Mouse (Mus musculus) kidney, postnatal 0 days (tissue): ENCODE measurements at regions not wholly inside any gene's neighbourhood (a gene's known extent, or its start where the extent isn't known, plus 50 kb on each side); places are given as distances from the start of the nearest gene placed in this dataset.

ENCODE experiments used
- ATAC-seq: fragments of 200-750 bp; cut with Nextera tagmentation; replicated peaks from 2 replicates; pipeline ENCODE4 v1.8.0; 2017; ENCODE audit warnings: low read depth, moderate number of reproducible peaks, moderate TSS enrichment, moderate library complexity; ENCODE audit not compliant: low FRiP score
- DNase-seq: peaks from one replicate; pipeline ENCODE4 v3.0.0-alpha.2; 2016; ENCODE audit warnings: low spot score
- H3K27ac ChIP-seq: fragments of 300-500 bp; sonication (generic); 2 replicates; pipeline ENCODE4 v1.5.1; 2014; ENCODE audit warnings: mild to moderate bottlenecking
- H3K27me3 ChIP-seq: fragments of 300-500 bp; sonication (generic); 2 replicates; pipeline ENCODE4 v1.6.1; 2014; ENCODE audit warnings: low read length, mixed read lengths; ENCODE audit not compliant: insufficient read depth
- H3K36me3 ChIP-seq: fragments of 300-500 bp; sonication (generic); 2 replicates; pipeline ENCODE4 v1.6.1; 2014; ENCODE audit warnings: low read length, mixed read lengths; ENCODE audit not compliant: insufficient read depth
- H3K4me1 ChIP-seq: fragments of 300-500 bp; sonication (generic); replicated peaks from 2 replicates; pipeline ENCODE4 v1.6.1; 2014; ENCODE audit warnings: antibody characterized with exemption, low read length, mixed read lengths; ENCODE audit not compliant: insufficient read depth
- H3K4me2 ChIP-seq: fragments of 300-500 bp; sonication (generic); 2 replicates; pipeline ENCODE4 v1.6.1; 2014; ENCODE audit warnings: mild to moderate bottlenecking, low read length, moderate library complexity, mixed read lengths
- H3K4me3 ChIP-seq: fragments of 300-500 bp; sonication (generic); replicated peaks from 2 replicates; pipeline ENCODE4 v1.5.1; 2014; ENCODE audit warnings: low read depth, low read length
- H3K9ac ChIP-seq: fragments of 300-500 bp; sonication (generic); 2 replicates; pipeline ENCODE4 v1.6.1; 2014; ENCODE audit warnings: low read depth, low read length
- H3K9me3 ChIP-seq: fragments of 300-500 bp; sonication (generic); replicated peaks from 2 replicates; pipeline ENCODE4 v1.6.1; 2016; ENCODE audit warnings: low read length, inconsistent platforms, mixed read lengths
- CTCF ChIP-seq: IDR thresholded peaks from 2 replicates; pipeline ENCODE4 v1.5.1; 2016; ENCODE audit warnings: antibody characterized with exemption, low read depth, mild to moderate bottlenecking, moderate library complexity
- WGBS: fragments of 180-500 bp; shearing (Covaris S2); extraction: QIAGEN DNeasy Blood & Tissue Kit; methylation state at CpG from one replicate; pipeline ENCODE4 v1.1.7; 2014; 5-methylcytosine and 5-hydroxymethylcytosine counted together

DNA sequence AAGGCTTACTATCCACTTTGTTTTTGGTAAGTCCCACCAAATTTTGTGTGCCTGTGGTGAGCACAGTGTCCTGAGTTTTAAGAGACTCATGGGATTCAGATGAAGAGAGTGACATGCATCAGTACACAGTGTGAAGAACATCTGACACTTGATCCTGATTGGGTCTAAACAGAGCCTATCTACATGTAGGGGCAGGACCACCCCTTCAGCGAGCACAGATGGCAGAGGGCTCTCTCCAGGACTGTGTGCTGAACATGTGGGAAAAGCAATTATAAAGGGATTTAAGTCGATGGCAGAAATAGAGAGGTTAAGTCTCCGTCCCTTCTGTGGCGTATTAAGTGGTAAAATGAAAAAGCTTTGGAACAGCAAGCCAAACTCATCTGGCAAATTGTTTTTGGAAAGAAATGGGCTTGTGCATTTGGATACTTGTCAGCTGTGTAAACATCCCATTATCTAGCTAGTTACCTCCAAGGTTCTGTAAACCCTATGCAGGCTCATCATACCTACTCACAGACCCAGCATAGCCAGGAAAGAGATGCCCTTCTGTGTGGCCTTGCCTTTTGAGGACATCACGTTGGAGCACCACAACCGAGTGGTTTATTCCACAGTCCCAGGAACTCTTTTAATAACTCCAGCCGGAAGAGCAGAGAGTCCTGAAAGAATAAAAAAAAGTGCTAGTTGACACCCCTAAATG lies 381.3 kb upstream of the Cdh11 start:
- Histone ChIP-seq H3K36me3 (no peaks in the 10 kb centered on the region), H3K4me2 (no peak overlapping the region), H3K4me1 (no peaks in the 10 kb centered on the region), H3K9ac (no peak overlapping the region), H3K27me3 (no peaks in the 10 kb centered on the region), H3K27ac (no peak overlapping the region), H3K9me3 (no peaks in the 10 kb centered on the region), H3K4me3 (no peak overlapping the region)
- ATAC-seq (no peak), DNase-seq (no peak)
- 65% methylated on average over 7 of the region's 7 CpGs for WGBS
- no peak for TF ChIP-seq CTCF

DNA sequence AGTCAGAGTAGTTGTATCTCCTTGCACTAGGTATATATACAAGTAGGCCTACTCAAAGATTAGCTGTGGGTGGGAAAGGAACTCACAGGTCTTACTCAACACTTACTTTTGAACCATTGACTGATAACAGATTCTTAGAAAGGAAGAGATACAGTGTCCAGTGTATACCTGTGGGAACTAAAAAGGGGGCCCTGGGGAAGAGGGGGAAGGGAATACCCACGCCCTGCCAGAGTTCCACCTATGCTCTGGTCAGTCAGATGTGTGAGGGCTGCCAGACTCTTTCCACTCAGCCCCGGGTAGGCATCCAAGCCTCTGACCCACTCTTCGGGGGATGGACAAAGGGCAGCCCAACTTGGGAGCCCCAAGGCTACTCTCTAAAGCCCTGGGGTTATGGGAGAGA lies 387.9 kb upstream of the Cdh11 start:
- no peak for TF ChIP-seq CTCF
- Histone ChIP-seq H3K9me3 (no peaks in the 10 kb centered on the region), H3K36me3 (no peaks in the 10 kb centered on the region), H3K27me3 (no peaks in the 10 kb centered on the region), H3K4me3 (no peak overlapping the region), H3K4me2 (no peak overlapping the region), H3K4me1 (no peaks in the 10 kb centered on the region), H3K9ac (no peak overlapping the region), H3K27ac (no peak overlapping the region)
- DNase-seq, result no peak
- WGBS, result 80% methylated on average over 3 of the region's 3 CpGs
- ATAC-seq, result no peak

DNA sequence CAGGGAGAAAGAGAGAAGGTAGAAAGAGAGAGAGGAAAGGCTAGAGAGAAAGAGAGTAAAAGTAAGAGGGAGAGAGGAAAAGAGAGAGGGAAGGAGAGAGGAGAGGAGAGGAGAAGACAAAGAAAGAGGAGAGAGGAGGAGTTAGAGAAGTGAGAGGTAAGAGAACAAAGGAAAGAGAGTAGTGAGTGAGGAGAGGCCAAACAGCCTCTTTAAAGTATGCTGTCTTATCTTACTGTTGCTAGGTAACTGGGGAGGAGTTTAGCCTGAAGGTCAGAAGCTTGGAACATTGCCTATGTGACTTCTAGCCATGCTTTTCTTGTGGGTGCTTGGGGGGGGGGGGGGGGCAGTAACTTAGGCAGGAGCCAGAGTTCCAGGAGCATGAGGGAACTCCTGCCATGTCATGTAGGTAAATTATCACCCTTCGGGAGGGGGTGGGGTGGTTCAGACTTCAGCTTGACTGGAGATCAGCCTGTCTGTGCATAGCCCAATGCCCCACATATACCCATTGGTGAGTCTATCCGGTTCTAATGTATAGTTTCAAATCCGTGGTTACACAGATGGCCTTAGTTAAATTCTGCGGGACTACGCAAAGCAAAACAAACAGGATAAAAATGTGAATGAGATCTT lies 388.5 kb upstream of the Cdh11 start:
- TF ChIP-seq CTCF, result no peak
- H3K36me3 ChIP-seq, result no peaks in the 10 kb centered on the region
- no peak overlapping the region for H3K4me3 ChIP-seq
- no peak overlapping the region for H3K4me2 ChIP-seq
- no peak overlapping the region for H3K27ac ChIP-seq
- WGBS, result 73% methylated on average over 5 of the region's 5 CpGs
- no peak overlapping the region for H3K9ac ChIP-seq
- DNase-seq (no peak), ATAC-seq (no peak)
- H3K27me3 ChIP-seq, result no peaks in the 10 kb centered on the region
- no peaks in the 10 kb centered on the region for H3K4me1 ChIP-seq
- no peaks in the 10 kb centered on the region for H3K9me3 ChIP-seq

DNA sequence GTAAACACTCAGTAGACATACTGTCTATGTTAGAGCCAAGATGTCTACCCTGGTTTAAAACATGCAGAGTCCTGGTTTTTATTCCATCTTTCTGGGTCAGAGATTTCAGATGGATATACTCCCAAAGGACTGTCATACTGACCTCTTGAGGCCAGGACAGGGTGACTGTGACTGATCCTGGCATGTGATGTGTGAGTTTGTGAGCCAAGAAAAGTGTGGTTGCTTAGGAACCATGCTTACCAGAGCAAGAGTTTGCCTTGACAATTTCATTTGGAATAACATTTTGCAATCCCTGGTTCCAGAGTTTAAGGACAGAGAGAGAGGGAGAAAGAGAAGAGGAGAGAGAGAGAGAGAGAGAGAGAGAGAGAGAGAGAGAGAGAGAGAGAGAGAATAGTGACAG lies 395.2 kb upstream of the Cdh11 start:
- ATAC-seq (no peak), DNase-seq (no peak)
- H3K27me3 ChIP-seq, result no peaks in the 10 kb centered on the region
- H3K9ac ChIP-seq, result no peak overlapping the region
- H3K4me3 ChIP-seq, result no peak overlapping the region
- no peaks in the 10 kb centered on the region for H3K36me3 ChIP-seq
- no peaks in the 10 kb centered on the region for H3K9me3 ChIP-seq
- H3K4me1 ChIP-seq, result no peaks in the 10 kb centered on the region
- no peak overlapping the region for H3K4me2 ChIP-seq
- no peak for TF ChIP-seq CTCF
- H3K27ac ChIP-seq, result no peak overlapping the region

DNA sequence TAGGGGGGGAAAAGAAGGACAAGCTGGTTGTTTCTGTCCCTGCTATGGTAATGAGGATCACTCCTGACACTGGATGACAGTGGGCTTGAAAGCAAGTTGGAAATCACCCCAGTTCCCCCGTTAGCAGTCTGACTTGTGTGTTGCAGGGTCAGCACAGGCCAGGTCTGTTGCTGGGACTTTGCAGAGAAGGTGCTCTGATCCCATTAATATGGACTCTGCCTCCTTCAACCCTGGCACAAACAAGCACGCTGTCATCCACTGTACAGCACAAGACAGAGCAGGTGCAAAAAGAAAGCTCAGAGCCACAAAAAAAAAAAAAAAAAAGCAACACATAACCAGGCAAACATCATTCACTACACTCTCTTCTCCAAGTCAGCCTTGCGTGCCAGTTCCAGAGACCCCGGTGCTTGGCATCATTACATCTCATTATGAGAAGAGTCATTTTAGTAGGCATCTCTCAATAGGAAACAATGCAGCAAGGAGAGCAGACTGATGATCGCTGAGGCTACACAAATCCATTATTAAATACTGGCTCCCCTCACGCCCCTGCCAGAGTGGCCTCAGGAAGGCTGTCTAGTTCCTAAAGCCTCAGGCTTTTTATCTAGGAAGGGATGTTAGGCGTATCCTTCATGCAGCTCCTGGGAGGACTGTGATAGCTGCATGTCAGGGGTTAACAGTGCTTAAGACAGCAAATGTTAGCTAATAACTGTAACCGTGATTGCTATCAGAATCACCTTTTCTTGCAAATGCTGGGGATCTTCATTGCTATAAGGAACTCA lies 403.5 kb upstream of the Cdh11 start:
- Histone ChIP-seq H3K27ac (no peak overlapping the region), H3K4me1 (no peaks in the 10 kb centered on the region), H3K4me3 (no peak overlapping the region), H3K9me3 (no peaks in the 10 kb centered on the region), H3K27me3 (no peaks in the 10 kb centered on the region), H3K4me2 (no peak overlapping the region), H3K9ac (no peak overlapping the region), H3K36me3 (no peaks in the 10 kb centered on the region)
- no peak for TF ChIP-seq CTCF
- ATAC-seq (no peak), DNase-seq (no peak)
- 73% methylated on average over 8 of the region's 8 CpGs for WGBS

DNA sequence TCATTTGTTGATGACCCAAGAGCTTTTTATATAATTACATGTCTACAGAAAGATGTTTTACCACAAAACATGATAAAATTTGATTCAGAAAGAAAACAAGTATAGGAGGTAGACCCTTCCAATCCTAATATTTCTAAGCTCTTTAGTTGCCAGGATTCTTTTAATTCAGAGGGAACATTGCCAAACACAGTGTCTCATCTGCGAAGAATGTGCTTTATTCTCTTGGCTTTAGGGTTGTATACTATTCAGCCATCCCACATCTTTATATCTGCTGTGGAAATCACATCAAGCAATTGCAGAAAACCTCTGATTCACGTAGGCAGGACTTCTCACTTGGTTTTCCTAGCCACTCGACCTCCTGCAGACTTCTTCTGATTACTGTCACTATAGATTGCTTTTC lies 412.8 kb upstream of the Cdh11 start:
- TF ChIP-seq CTCF, result no peak
- Histone ChIP-seq H3K27ac (no peak overlapping the region), H3K9ac (no peak overlapping the region), H3K4me1 (no peaks in the 10 kb centered on the region), H3K4me3 (no peak overlapping the region), H3K9me3 (no peaks in the 10 kb centered on the region), H3K27me3 (no peaks in the 10 kb centered on the region), H3K4me2 (no peak overlapping the region), H3K36me3 (no peaks in the 10 kb centered on the region)
- 66% methylated on average over 3 of the region's 3 CpGs for WGBS
- no peak for ATAC-seq
- DNase-seq, result no peak
